Mouse (Mus musculus) embryonic facial prominence, embryonic 14.5 days (tissue): Measurements from ENCODE around the gene Thada. TPM values are rescaled to one million over a fixed set of nuclear protein-coding genes. Genes with fewer than 3 reads are reported as not detected.
"Not testable (repeated sequence)": the region's sequence is repeated elsewhere in the genome, so short reads cannot be mapped to it uniquely, and the experiment has no call there.

Source experiments
- ATAC-seq: fragments of 200-750 bp; cut with Nextera tagmentation; 2 replicates; pipeline ENCODE4 v1.8.0; 2017; ENCODE audit warnings: low read depth, moderate number of reproducible peaks, moderate TSS enrichment
- DNase-seq: peaks from one replicate; pipeline ENCODE4 v3.0.0-alpha.2; 2015; ENCODE audit warnings: low spot score
- H3K27ac ChIP-seq: fragments of 300-500 bp; sonication (generic); replicated peaks from 2 replicates; pipeline ENCODE4 v1.5.1; 2014; ENCODE audit warnings: low read depth, mild to moderate bottlenecking, low read length, moderate library complexity
- H3K27me3 ChIP-seq: fragments of 300-500 bp; sonication (generic); replicated peaks from 2 replicates; pipeline ENCODE4 v1.6.1; 2014; ENCODE audit warnings: low read length; ENCODE audit not compliant: control insufficient read depth, insufficient read depth
- H3K36me3 ChIP-seq: fragments of 300-500 bp; sonication (generic); 2 replicates; pipeline ENCODE4 v1.6.1; 2014; ENCODE audit warnings: low read length, mixed read lengths; ENCODE audit not compliant: control insufficient read depth, insufficient read depth
- H3K4me1 ChIP-seq: fragments of 300-500 bp; sonication (generic); 2 replicates; pipeline ENCODE4 v1.6.1; 2014; ENCODE audit warnings: antibody characterized with exemption, low read length; ENCODE audit not compliant: control insufficient read depth, insufficient read depth
- H3K4me2 ChIP-seq: fragments of 300-500 bp; sonication (generic); 2 replicates; pipeline ENCODE4 v1.6.1; 2014; ENCODE audit warnings: low read depth, mild to moderate bottlenecking, low read length, moderate library complexity, mixed read lengths
- H3K4me3 ChIP-seq: fragments of 300-500 bp; sonication (generic); 2 replicates; pipeline ENCODE4 v1.5.1; 2014; ENCODE audit warnings: low read depth, mild to moderate bottlenecking, low read length
- H3K9ac ChIP-seq: fragments of 300-500 bp; sonication (generic); 2 replicates; pipeline ENCODE4 v1.6.1; 2014; ENCODE audit warnings: low read depth, mild to moderate bottlenecking, low read length, moderate library complexity, mixed read lengths
- H3K9me3 ChIP-seq: fragments of 300-500 bp; sonication (generic); 2 replicates; pipeline ENCODE4 v1.6.1; 2016; ENCODE audit warnings: low read length; ENCODE audit not compliant: control insufficient read depth
- WGBS: fragments of 180-500 bp; shearing (Covaris S2); extraction: QIAGEN DNeasy Blood & Tissue Kit; methylation state at CpG from one replicate; pipeline ENCODE4 v1.1.7; 2014; 5-methylcytosine and 5-hydroxymethylcytosine counted together
- polyA plus RNA-seq: library from polyadenylated mRNA; unstranded; fragments of >200 nt; fragmentation: Nextera tagmentation; extraction: Ambion mirVana; gene quantifications from 2 replicates; pipeline ENCODE4 v1.2.1, GENCODE M21; 2014

The Thada gene
- polyA plus RNA-seq, 1 experiment from 2014 or later: 6.2 TPM

DNA sequence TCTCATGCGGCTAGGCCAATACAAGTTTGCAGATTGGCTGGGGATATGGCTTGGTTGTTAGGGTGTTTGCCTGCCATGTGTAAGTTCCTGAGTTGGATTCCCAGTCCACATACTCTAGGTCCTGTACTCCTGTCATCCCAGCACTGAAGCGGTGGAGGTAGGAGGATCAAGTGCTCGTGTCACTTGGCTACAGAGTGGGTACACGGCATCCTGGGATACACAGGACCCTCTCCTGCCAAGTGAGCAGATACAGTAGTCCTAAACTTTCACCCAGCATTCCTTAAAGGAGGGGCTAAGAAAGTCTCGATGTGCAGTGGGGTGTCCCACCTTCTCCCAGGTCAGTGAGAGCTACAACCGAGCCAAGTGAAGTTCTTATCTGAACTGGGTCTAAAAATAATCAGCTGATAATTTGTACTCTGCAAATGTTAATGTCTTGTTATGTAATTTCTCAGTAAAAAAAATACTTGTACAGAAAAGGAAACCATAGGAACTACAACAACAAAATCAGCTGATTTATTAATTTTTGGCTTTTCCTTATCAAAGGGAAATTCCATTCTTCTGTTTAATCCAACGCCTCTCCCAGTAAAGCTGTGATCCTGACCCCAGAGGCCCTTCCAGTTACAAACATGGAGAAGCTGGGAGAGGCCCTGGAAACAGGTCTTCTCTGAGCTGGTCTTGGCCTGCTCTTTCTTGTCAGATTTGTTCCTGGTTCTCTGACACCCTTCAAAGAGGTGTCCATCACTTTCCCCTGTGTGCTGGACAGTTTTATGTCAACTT is 229.0 kb downstream of the Thada start:
- 92% methylated on average over 7 of the region's 7 CpGs for WGBS
- Histone ChIP-seq H3K4me3 (no peak overlapping the region), H3K4me1 (no peaks in the 10 kb centered on the region), H3K9ac (no peak overlapping the region), H3K36me3 (no peaks in the 10 kb centered on the region), H3K9me3 (no peaks in the 10 kb centered on the region), H3K27ac (no peak overlapping the region), H3K4me2 (no peak overlapping the region), H3K27me3 (no peaks in the 10 kb centered on the region)
- DNase-seq (no peak), ATAC-seq (no peak)

DNA sequence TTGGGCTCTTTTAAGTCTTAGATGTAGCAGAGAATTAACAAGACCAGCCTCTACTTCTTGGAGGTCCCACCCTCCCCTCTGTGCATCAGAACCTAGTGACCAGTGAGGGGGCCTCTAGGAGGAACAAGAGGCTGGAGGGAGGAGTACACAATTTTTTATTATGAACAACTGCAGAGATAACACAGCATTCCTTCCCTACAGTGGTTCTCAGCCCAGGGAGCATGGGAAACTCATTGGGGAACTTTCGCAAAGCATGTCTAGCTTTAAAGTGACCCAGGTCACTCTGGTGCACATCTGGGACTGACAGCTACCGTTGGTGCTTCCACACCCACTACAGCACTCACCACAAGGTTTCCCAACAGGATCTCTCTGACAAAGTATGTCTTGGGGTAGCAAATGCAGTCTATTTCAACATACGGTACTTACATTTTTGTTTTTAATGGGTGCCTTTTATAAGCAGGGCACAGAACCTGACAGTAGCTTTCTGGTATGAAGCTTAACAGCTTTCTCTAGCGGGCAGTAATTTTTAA is 230.5 kb downstream of the Thada start:
- Histone ChIP-seq H3K27me3 (no peaks in the 10 kb centered on the region), H3K4me2 (no peak overlapping the region), H3K4me1 (no peaks in the 10 kb centered on the region), H3K27ac (no peak overlapping the region), H3K9ac (no peak overlapping the region), H3K9me3 (no peaks in the 10 kb centered on the region), H3K4me3 (no peak overlapping the region), H3K36me3 (peaks cover 4% of the 10 kb centered on the region; the same call in 1 of the 2 replicates)
- WGBS: 75% methylated on average over 4 of the region's 4 CpGs
- DNase-seq (no peak), ATAC-seq (no peak)

DNA sequence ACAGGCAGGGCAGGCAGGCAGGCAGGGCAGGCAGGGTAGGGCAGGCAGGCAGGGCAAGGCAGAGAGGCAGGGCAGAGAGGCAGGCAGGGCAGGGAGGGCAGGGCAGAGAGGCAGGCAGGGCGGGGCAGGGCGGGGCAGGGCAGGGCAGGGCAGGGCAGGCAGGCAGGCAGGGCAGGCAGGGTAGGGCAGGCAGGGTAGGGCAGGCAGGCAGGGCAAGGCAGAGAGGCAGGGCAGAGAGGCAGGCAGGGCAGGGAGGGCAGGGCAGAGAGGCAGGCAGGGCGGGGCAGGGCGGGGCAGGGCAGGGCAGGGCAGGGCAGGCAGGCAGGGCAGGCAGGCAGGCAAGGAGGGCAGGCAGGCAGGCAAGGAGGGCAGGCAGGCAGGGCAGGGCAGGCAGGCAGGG is 231.2 kb downstream of the Thada start:
- peaks cover 11% of the 10 kb centered on the region; the same call in 1 of the 2 replicates for H3K36me3 ChIP-seq
- H3K4me3 ChIP-seq, ATAC-seq, DNase-seq, H3K27me3 ChIP-seq, H3K4me2 ChIP-seq, H3K9ac ChIP-seq, H3K9me3 ChIP-seq, H3K4me1 ChIP-seq, H3K27ac ChIP-seq: not testable (repeated sequence)
- WGBS: no CpG with 5 or more reads among the region's 4 CpGs

DNA sequence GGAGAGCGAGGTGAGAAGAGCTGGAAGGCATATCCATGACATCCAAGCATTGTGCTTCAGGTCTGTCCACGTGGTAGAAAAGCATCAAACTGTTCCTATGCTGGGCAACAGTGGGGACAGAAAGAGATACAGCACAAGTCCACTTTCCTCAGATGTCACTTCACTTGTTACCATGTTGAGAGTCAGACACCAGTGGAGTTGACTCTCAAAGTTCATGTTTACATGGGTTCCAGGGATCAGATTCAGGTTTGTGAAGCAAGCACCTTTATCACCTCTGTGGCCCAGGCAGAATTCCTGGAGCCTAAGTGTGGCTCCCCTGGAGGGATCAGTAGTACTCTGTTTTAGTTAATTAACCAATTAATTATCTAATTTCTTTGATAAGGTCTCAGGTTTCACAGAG is 232.2 kb downstream of the Thada start:
- no peak overlapping the region for H3K9ac ChIP-seq
- DNase-seq (no peak), ATAC-seq (no peak)
- H3K4me1 ChIP-seq: no peaks in the 10 kb centered on the region
- no peaks in the 10 kb centered on the region for H3K9me3 ChIP-seq
- H3K4me3 ChIP-seq: no peak overlapping the region
- no peak overlapping the region for H3K4me2 ChIP-seq
- WGBS: 95% methylated on average over 2 of the region's 2 CpGs
- H3K27me3 ChIP-seq: no peaks in the 10 kb centered on the region
- H3K36me3 ChIP-seq: peaks cover 20% of the 10 kb centered on the region; the same call in 1 of the 2 replicates
- H3K27ac ChIP-seq: no peak overlapping the region

DNA sequence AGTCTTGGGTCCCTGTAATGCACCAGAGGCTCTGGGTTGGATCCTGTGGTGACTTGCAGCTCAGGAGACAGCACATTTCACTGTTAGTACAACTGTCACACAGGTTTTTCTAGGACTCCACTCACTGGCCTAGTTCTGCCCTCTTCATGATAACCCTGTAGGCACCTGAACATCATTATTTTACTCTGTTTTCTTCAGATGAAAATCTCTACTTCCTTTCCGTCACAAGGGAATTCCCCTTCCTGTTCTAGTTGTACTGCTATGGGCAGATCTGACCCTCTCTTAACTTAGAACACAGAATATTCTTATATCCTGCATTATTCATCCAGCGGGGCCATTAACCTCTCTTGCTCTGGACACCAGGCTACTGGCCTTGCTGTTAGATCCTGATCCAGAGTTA is 234.6 kb downstream of the Thada start:
- WGBS: 79% methylated on average over 2 of the region's 2 CpGs
- DNase-seq (no peak), ATAC-seq (no peak)
- H3K4me2 ChIP-seq: no peak overlapping the region
- H3K27me3 ChIP-seq: no peaks in the 10 kb centered on the region
- peaks cover 34% of the 10 kb centered on the region; the same call in 1 of the 2 replicates for H3K36me3 ChIP-seq
- no peaks in the 10 kb centered on the region for H3K9me3 ChIP-seq
- H3K9ac ChIP-seq: no peak overlapping the region
- H3K27ac ChIP-seq: no peak overlapping the region
- H3K4me3 ChIP-seq: no peak overlapping the region
- H3K4me1 ChIP-seq: no peaks in the 10 kb centered on the region

DNA sequence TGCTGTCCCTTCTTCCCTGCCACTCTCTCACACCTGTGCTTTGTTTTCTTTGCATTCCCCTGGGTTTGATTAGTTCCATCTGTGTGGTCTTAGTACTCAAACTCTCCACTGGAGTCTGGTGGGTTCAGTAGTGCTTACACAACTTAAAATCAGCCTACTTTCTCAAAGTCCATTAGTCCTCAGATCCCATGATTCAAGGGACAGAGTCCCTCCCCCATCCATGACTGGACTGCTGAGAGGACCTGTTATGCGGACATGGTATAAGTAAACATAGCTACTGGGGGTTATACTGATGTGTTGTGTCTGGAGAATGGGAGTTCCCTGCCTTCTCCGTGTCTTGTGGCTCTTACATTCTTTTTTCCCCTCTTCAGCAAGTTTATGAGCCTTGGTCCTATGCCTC is 237.8 kb downstream of the Thada start:
- ATAC-seq: no peak
- Histone ChIP-seq H3K4me2 (no peak overlapping the region), H3K27me3 (no peaks in the 10 kb centered on the region), H3K9ac (no peak overlapping the region), H3K4me3 (no peak overlapping the region), H3K27ac (no peak overlapping the region), H3K9me3 (no peaks in the 10 kb centered on the region), H3K36me3 (peaks cover 61% of the 10 kb centered on the region; the same call in 1 of the 2 replicates), H3K4me1 (no peaks in the 10 kb centered on the region)
- WGBS: 73% methylated on average over 2 of the region's 2 CpGs
- DNase-seq: no peak

DNA sequence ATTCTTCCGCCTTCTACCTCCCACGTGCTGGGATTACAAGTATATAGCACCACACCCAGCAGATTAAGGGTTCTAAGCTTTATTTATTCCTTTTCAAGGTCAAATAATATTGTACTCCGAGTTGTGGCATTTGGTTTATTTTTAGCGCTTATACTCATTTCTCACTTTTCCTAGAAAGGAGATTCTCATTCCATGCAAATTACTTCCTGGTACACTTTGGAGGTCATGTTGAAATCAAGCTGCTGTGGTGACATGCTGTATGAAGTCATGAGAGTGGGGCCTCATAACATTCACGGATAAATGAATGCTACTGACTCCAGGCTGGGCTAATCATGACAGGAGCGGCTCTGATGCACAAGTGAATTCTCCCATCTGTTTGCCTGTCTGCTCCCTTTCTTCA is 239.3 kb downstream of the Thada start:
- Histone ChIP-seq H3K4me2 (no peak overlapping the region), H3K27ac (no peak overlapping the region), H3K9ac (no peak overlapping the region), H3K36me3 (peaks cover 67% of the 10 kb centered on the region), H3K27me3 (no peaks in the 10 kb centered on the region), H3K9me3 (no peaks in the 10 kb centered on the region), H3K4me1 (no peaks in the 10 kb centered on the region), H3K4me3 (no peak overlapping the region)
- WGBS: 76% methylated on average over 6 of the region's 6 CpGs
- ATAC-seq (no peak), DNase-seq (no peak)

DNA sequence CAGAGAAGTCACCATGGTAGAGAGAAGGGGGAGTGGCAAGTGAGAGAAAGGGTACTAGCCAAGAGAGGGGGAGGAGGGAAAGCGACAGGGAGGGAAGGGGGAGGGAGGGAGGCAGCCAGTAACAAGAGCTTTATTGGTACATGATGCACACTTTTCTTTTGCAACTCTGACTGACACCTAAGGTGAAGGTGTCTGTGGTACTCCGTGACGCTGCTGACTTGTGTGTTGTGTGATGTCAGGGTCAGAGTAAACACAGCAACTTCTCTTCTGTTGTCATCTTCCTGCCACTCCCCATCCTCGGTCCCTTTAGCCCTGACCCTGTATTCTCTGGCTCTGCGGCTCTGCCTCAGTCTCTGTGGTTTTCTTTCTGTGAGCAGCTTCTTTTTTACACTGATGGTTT is 239.8 kb downstream of the Thada start:
- Histone ChIP-seq H3K4me3 (no peak overlapping the region), H3K4me2 (no peak overlapping the region), H3K9me3 (no peaks in the 10 kb centered on the region), H3K27me3 (no peaks in the 10 kb centered on the region), H3K9ac (no peak overlapping the region), H3K36me3 (peaks cover 72% of the 10 kb centered on the region), H3K4me1 (no peaks in the 10 kb centered on the region), H3K27ac (no peak overlapping the region)
- no peak for DNase-seq
- ATAC-seq: no peak
- 62% methylated on average over 5 of the region's 5 CpGs for WGBS
